Mouse (Mus musculus) spleen, adult 2 months (tissue): ENCODE measurements around the gene Acat2.

Source experiments
- CTCF ChIP-seq: fragments of 200-500 bp; IDR thresholded peaks from 2 replicates; pipeline ENCODE4 v1.5.1; 2011; ENCODE audit warnings: mild to moderate bottlenecking, inconsistent platforms; ENCODE audit not compliant: insufficient read depth, insufficient read length, insufficient replicate concordance; ENCODE audit errors: extremely low read depth
- POLR2A ChIP-seq: fragments of 200-500 bp; IDR thresholded peaks from 2 replicates; pipeline ENCODE4 v1.6.1; 2011; ENCODE audit warnings: low read depth, low read length, inconsistent platforms

DNA sequence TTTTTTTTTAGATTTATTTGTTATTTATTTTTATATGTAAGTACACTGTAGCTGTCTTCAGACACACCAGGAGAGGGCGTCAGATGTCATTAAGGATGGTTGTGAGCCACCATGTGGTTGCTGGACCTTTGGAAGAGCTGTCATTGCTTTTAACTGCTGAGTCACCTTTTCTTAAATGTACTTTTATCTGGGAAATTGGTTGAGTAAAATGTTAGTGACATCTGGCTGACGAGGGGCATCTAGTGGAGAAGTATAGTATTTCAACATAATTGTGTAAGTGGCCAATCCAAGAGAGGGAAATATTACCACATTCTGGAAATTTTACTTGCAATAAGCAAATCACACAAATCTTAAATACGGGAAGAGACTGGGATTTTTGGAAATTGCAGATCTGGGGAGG, 49.3 kb upstream of the Acat2 start:
- TF ChIP-seq CTCF, result no peak
- TF ChIP-seq POLR2A, result no peak
